Mouse (Mus musculus): ENCODE results near the gene Gas2l2.

Gene Gas2l2

GRCm38 (mm10) chr11:83394802-83395439 lies 34.3 kb downstream of the Gas2l2 start:
- peak; percentile 53 for DNase-seq (ENCODE audit: low spot score)

- no peak for DNase-seq (ENCODE audit: low spot score)
Measured at GRCm38 (mm10) chr11:83393062-83393461, 36.2 kb downstream of the Gas2l2 start.

GRCm38 (mm10) chr11:83383532-83383887 lies 45.7 kb downstream of the Gas2l2 start:
- no peak for DNase-seq (ENCODE audit: low spot score)

- DNase-seq (ENCODE audit: low spot score): peak; percentile 7
Measured at GRCm38 (mm10) chr11:83382876-83383531, 46.3 kb downstream of the Gas2l2 start.

GRCm38 (mm10) chr11:83379745-83380341 lies 49.4 kb downstream of the Gas2l2 start:
- no peak for DNase-seq (ENCODE audit: low spot score)

Data from embryo, embryonic 10.5 days (tissue).